Mouse (Mus musculus) limb, embryonic 14.5 days (tissue): Measurements from ENCODE around the gene Tnf. TPM values are rescaled to one million over a fixed set of nuclear protein-coding genes. Genes with fewer than 3 reads are reported as not detected.

Experiments used
- ATAC-seq: fragments of 200-750 bp; cut with Nextera tagmentation; 2 replicates; pipeline ENCODE4 v1.8.0; 2017; ENCODE audit warnings: low read depth, moderate number of reproducible peaks, moderate TSS enrichment; ENCODE audit not compliant: low FRiP score
- DNase-seq: peaks from one replicate; pipeline ENCODE4 v3.0.0-alpha.2; 2015; ENCODE audit warnings: low spot score
- H3K27ac ChIP-seq: fragments of 300-500 bp; sonication (generic); replicated peaks from 2 replicates; pipeline ENCODE4 v1.5.1; 2014; ENCODE audit warnings: low read depth, mild to moderate bottlenecking, low read length, moderate library complexity, mixed read lengths
- H3K27me3 ChIP-seq: fragments of 300-500 bp; sonication (generic); 2 replicates; pipeline ENCODE4 v1.6.1; 2014; ENCODE audit warnings: low read length, mixed read lengths; ENCODE audit not compliant: control insufficient read depth, insufficient read depth
- H3K36me3 ChIP-seq: fragments of 300-500 bp; sonication (generic); 2 replicates; pipeline ENCODE4 v1.6.1; 2014; ENCODE audit warnings: mild to moderate bottlenecking, low read length, moderate library complexity, mixed read lengths; ENCODE audit not compliant: control insufficient read depth, insufficient read depth
- H3K4me1 ChIP-seq: fragments of 300-500 bp; sonication (generic); 2 replicates; pipeline ENCODE4 v1.6.1; 2014; ENCODE audit warnings: antibody characterized with exemption, low read length, mixed read lengths; ENCODE audit not compliant: control insufficient read depth, insufficient read depth
- H3K4me2 ChIP-seq: fragments of 300-500 bp; sonication (generic); replicated peaks from 2 replicates; pipeline ENCODE4 v1.6.1; 2014; ENCODE audit warnings: low read depth, mild to moderate bottlenecking, low read length, moderate library complexity; ENCODE audit not compliant: severe bottlenecking
- H3K4me3 ChIP-seq: fragments of 300-500 bp; sonication (generic); replicated peaks from 2 replicates; pipeline ENCODE4 v1.5.1; 2014; ENCODE audit warnings: low read length
- H3K9ac ChIP-seq: fragments of 300-500 bp; sonication (generic); 2 replicates; pipeline ENCODE4 v1.6.1; 2014; ENCODE audit warnings: mild to moderate bottlenecking, low read depth, low read length, moderate library complexity; ENCODE audit not compliant: severe bottlenecking
- H3K9me3 ChIP-seq: fragments of 300-500 bp; sonication (generic); 2 replicates; pipeline ENCODE4 v1.6.1; 2016; ENCODE audit warnings: low read length; ENCODE audit not compliant: control insufficient read depth
- POLR2A ChIP-seq: fragments of 200-500 bp; IDR thresholded peaks from 2 replicates; pipeline ENCODE4 v1.8.0; 2012; ENCODE audit warnings: inconsistent platforms, mild to moderate bottlenecking, moderate library complexity, borderline replicate concordance; ENCODE audit not compliant: insufficient read depth, insufficient read length; ENCODE audit errors: extremely low read depth
- WGBS: fragments of 180-500 bp; shearing (Covaris S2); extraction: QIAGEN DNeasy Blood & Tissue Kit; methylation state at CpG from one replicate; pipeline ENCODE4 v1.1.7; 2014; 5-methylcytosine and 5-hydroxymethylcytosine counted together
- polyA plus RNA-seq, 2 experiments: library from polyadenylated mRNA; depleted of rRNA in 1 of 2; stranded (reverse) in 1 of 2; unstranded in 1 of 2; fragments of >200 nt; fragmentation: Nextera tagmentation in 1 of 2; extraction: Ambion mirVana in 1 of 2; gene quantifications; 2 replicates each; pipeline versions ENCODE4 v1.2.1 to v1.2.3; 2012 to 2014

Gene Tnf
- polyA plus RNA-seq, 2 experiments: 0.73 to 1.1 TPM

DNA sequence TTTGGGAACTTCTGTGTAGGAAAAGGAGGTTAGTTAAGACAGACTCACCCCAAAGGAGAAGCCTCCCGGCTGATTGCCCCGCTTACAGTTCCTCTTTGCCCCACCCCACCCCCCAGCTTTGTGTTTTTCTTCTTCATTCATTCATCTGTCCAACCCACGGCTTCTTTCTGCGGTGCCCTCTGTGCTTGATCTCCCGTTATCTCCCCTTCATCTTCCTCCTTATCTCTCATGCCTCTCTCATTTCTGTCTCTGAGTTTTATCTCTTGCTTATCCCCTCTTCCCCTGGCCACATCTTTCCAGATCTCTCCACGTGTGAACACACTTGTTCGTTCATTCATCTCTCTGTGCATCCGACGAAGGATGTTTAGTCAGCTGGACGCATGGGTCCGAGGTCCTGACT, 679 bp downstream of the Tnf start:
- no peak for TF ChIP-seq POLR2A
- Histone ChIP-seq H3K4me2 (no peak overlapping the region), H3K27me3 (peaks cover 6% of the 10 kb centered on the region), H3K9me3 (no peaks in the 10 kb centered on the region), H3K4me3 (no peak overlapping the region), H3K9ac (no peak overlapping the region), H3K27ac (no peak overlapping the region), H3K4me1 (no peaks in the 10 kb centered on the region), H3K36me3 (no peaks in the 10 kb centered on the region)
- ATAC-seq (no peak), DNase-seq (no peak)
- 74% methylated on average over 11 of the region's 11 CpGs for WGBS

DNA sequence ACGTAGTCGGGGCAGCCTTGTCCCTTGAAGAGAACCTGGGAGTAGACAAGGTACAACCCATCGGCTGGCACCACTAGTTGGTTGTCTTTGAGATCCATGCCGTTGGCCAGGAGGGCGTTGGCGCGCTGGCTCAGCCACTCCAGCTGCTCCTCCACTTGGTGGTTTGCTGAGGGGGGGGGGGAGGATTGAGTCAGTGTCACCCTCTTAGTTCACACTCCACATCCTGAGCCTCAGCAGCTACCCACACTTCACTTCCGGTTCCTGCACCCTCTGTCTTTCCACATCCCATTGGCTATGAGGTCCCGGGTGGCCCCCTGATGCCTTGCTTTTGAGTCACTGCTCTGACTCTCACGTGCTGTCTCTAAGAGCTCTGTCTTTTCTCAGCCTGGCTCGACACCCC, 1.4 kb downstream of the Tnf start:
- 79% methylated on average over 11 of the region's 11 CpGs for WGBS
- Histone ChIP-seq H3K36me3 (no peaks in the 10 kb centered on the region), H3K27me3 (peaks cover 13% of the 10 kb centered on the region), H3K4me2 (no peak overlapping the region), H3K9ac (no peak overlapping the region), H3K4me3 (no peak overlapping the region), H3K4me1 (peaks cover 2% of the 10 kb centered on the region; the same call in 1 of the 2 replicates), H3K9me3 (no peaks in the 10 kb centered on the region), H3K27ac (no peak overlapping the region)
- no peak for TF ChIP-seq POLR2A
- ATAC-seq (no peak), DNase-seq (no peak)

DNA sequence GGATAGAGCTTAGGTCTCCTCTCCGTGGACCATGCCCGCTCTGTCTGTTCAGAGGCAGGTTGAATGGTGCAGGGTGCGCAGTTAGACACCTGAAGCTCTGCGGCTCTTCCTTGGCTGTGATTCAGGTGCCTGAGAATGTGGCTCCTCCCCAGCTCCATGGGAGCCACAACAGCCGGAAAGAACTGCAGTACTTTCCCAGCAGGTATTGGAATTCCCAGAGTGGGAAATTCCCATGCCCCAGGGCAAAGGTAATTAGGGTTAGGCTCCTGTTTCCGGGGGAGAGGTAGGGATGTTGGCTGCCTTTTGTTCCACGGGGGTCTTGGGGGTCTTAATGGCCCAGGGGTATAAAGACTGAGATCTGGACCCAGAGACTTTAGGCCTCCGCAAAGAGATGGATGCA, 2.9 kb downstream of the Tnf start:
- no peak for TF ChIP-seq POLR2A
- DNase-seq (no peak), ATAC-seq (no peak)
- Histone ChIP-seq H3K27ac (no peak overlapping the region), H3K4me1 (peaks cover 4% of the 10 kb centered on the region; the same call in 1 of the 2 replicates), H3K9me3 (no peaks in the 10 kb centered on the region), H3K4me2 (no peak overlapping the region), H3K27me3 (peaks cover 21% of the 10 kb centered on the region), H3K36me3 (no peaks in the 10 kb centered on the region), H3K9ac (no peak overlapping the region), H3K4me3 (no peak overlapping the region)
- WGBS: 22% methylated on average over 8 of the region's 8 CpGs

DNA sequence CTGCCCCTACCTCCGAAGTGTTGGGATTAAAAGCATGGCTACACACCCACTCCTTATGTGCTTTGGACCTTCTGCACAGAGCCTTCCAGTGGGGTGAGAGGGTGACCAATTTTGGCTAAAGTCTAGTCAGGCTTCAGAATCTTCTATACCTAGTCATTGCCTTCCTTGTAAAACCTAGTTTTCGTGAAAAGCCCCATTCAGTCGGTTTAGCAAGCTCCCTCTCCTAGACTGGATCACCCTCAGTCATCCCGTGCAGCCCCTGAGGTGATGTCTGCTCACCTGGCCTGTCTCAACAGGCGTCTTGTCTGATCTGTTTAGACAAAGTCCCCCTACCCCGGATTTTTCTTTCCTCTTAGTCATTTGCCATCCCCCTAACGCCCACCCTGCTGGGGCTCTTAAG, 3.8 kb downstream of the Tnf start:
- Histone ChIP-seq H3K9me3 (no peaks in the 10 kb centered on the region), H3K4me2 (no peak overlapping the region), H3K9ac (no peak overlapping the region), H3K36me3 (no peaks in the 10 kb centered on the region), H3K4me1 (peaks cover 4% of the 10 kb centered on the region; the same call in 1 of the 2 replicates), H3K27me3 (peaks cover 21% of the 10 kb centered on the region), H3K27ac (no peak overlapping the region), H3K4me3 (no peak overlapping the region)
- WGBS: 53% methylated on average over 7 of the region's 7 CpGs
- no peak for TF ChIP-seq POLR2A
- DNase-seq: no peak
- no peak for ATAC-seq

DNA sequence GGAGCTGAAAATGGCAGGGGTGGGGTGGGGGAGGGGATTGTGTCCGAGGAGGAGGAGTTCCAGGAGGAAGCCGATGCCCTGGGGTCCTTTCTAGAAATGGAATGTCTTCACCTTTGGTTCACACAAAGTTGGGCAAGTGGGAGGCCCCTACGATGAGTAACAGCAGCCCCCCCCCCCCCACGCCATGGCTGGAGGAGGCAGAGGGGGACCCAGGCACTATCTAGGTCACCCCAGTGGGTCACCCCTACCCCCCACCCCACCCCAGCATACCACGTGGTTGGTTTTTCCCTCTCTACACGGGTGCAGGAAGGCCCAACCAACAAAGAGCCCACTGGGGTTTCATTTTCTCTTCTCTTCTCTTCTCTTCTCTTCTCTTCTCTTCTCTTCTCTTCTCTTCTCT, 4.7 kb downstream of the Tnf start:
- Histone ChIP-seq H3K4me2 (no peak overlapping the region), H3K27me3 (peaks cover 21% of the 10 kb centered on the region), H3K36me3 (no peaks in the 10 kb centered on the region), H3K27ac (no peak overlapping the region), H3K4me3 (no peak overlapping the region), H3K9me3 (no peaks in the 10 kb centered on the region), H3K4me1 (peaks cover 4% of the 10 kb centered on the region; the same call in 1 of the 2 replicates), H3K9ac (no peak overlapping the region)
- TF ChIP-seq POLR2A: no peak
- ATAC-seq: no peak
- 33% methylated on average over 4 of the region's 6 CpGs for WGBS
- DNase-seq: no peak

DNA sequence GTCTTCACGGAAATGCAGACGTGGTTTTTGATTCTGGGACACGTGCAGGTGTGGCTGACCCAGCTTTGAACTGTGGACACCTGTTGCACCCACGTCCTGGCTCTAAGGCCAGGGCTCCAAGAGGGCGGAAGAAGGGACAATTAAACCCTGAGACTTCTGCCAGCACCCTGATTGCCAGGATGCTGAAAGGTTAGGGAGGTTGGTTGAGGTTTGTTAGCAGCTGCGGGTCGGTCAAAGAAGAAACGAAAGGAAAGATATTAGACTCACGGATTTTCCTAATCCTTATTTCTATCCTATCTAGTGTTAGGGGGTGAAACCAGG, 5.5 kb downstream of the Tnf start:
- H3K4me3 ChIP-seq: peak overlapping the region; percentile 40
- H3K27ac ChIP-seq: no peak overlapping the region
- no peaks in the 10 kb centered on the region for H3K9me3 ChIP-seq
- no peak overlapping the region for H3K9ac ChIP-seq
- WGBS: 31% methylated on average over 9 of the region's 9 CpGs
- no peaks in the 10 kb centered on the region for H3K36me3 ChIP-seq
- DNase-seq: no peak
- H3K4me2 ChIP-seq: peak overlapping the region; percentile 62
- peaks cover 21% of the 10 kb centered on the region for H3K27me3 ChIP-seq
- TF ChIP-seq POLR2A: no peak
- ATAC-seq: no peak
- peaks cover 4% of the 10 kb centered on the region; the same call in 1 of the 2 replicates for H3K4me1 ChIP-seq
